Mouse (Mus musculus) small intestine, adult 2 months (tissue): ENCODE measurements around the gene Rgcc. TPM values are rescaled to one million over a fixed set of nuclear protein-coding genes. Genes with fewer than 3 reads are reported as not detected.

Experiments
- H3K27ac ChIP-seq: fragments of 200-500 bp; 2 replicates; pipeline ENCODE4 v1.5.1; 2012; ENCODE audit warnings: low read depth, low read length, control low read depth, inconsistent platforms; ENCODE audit not compliant: insufficient read depth
- H3K27me3 ChIP-seq: fragments of 200-500 bp; 2 replicates; pipeline ENCODE4 v1.6.1; 2012; ENCODE audit warnings: mild to moderate bottlenecking, moderate library complexity, low read length, inconsistent platforms; ENCODE audit not compliant: control insufficient read depth, insufficient read depth
- H3K36me3 ChIP-seq: fragments of 200-500 bp; 2 replicates; pipeline ENCODE4 v1.6.1; 2012; ENCODE audit warnings: mild to moderate bottlenecking, low read length, control low read depth, inconsistent platforms; ENCODE audit not compliant: control insufficient read depth, insufficient read depth
- H3K4me1 ChIP-seq: fragments of 200-500 bp; 2 replicates; pipeline ENCODE4 v1.6.1; 2012; ENCODE audit warnings: low read length, inconsistent platforms, mixed read lengths; ENCODE audit not compliant: control insufficient read depth, insufficient read depth, insufficient read length
- H3K4me3 ChIP-seq: fragments of 200-500 bp; 2 replicates; pipeline ENCODE4 v1.5.1; 2012; ENCODE audit warnings: low read depth, mild to moderate bottlenecking, control low read depth, inconsistent platforms, low read length, moderate library complexity
- CTCF ChIP-seq: fragments of 200-500 bp; IDR thresholded peaks from 2 replicates; pipeline ENCODE4 v1.5.1; 2012; ENCODE audit warnings: low read depth, mild to moderate bottlenecking, control low read depth, inconsistent platforms, low read length, moderate library complexity, mixed read lengths; ENCODE audit not compliant: insufficient replicate concordance, insufficient read length; ENCODE audit errors: extremely low read depth
- POLR2A ChIP-seq: fragments of 200-500 bp; IDR thresholded peaks from 2 replicates; pipeline ENCODE4 v1.6.1; 2012; ENCODE audit warnings: low read depth, mild to moderate bottlenecking, control low read depth, inconsistent platforms, low read length, moderate library complexity
- WGBS: fragments of 180-500 bp; shearing (Covaris S2); methylation state at CpG from one replicate; pipeline ENCODE4 v1.1.7; 2018; 5-methylcytosine and 5-hydroxymethylcytosine counted together
- polyA plus RNA-seq: library from polyadenylated mRNA; depleted of rRNA; stranded (reverse); fragments of >200 nt; gene quantifications from 2 replicates; pipeline ENCODE4 v1.2.3, GENCODE M21; 2012

Gene Rgcc
- polyA plus RNA-seq, 1 experiment = 42.1 TPM

DNA sequence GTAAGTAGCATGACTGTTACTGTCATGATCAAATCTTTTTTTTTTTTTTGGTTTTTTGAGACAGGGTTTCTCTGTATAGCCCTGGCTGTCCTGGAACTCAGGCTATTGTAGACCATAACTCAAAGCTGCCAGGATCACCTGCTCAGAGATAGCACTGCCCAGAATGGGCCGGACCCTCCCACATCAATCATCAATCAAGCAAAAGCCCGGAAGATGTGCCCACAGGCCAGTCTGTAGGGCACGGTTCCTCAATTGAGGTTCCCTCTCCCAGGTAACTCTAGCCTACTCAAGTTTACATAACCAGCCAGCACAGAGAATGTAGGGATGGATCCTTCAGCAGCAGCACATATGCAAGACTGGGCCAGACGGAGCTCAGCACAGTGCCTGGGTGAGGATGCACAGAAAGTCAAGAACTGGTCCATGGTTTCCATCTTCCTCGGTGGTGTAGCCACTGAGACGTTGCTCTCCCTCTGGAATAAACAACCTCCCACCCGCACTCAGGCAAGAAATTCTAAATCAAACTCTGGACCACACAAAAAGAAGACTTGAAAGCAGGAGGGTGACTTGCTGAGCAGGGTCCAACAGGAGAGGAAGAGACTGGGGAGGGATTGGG, 14.1 kb downstream of the Rgcc start:
- no peak overlapping the region for H3K4me3 ChIP-seq
- no peaks in the 10 kb centered on the region for H3K27me3 ChIP-seq
- H3K4me1 ChIP-seq = no peaks in the 10 kb centered on the region
- H3K27ac ChIP-seq = no peak overlapping the region
- WGBS = 83% methylated on average over 7 of the region's 7 CpGs
- H3K36me3 ChIP-seq = no peaks in the 10 kb centered on the region; the same call in 1 of the 2 replicates
- TF ChIP-seq CTCF = no peak
- TF ChIP-seq POLR2A = no peak

DNA sequence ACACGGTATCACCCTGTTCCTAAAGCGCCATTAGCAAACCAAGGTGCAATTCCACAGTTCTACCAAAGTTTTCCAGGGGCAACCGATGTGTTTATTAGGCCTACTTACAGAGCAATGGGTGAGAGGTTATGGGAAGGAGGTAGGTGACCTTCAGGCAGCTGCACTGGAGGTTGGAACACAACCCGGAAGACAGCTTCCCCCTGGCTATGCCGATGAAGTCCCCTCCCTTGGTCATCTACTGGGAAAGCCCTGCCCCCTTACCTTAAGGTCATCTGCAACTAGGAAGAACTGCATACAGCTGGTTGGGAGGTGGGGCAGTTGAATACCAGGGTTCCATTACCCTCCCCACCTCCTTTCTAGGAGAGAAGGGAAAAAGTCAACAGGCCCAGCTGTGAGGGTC, 15.9 kb downstream of the Rgcc start:
- 90% methylated on average over 5 of the region's 5 CpGs for WGBS
- H3K36me3 ChIP-seq = no peaks in the 10 kb centered on the region
- no peaks in the 10 kb centered on the region for H3K27me3 ChIP-seq
- H3K4me1 ChIP-seq = no peaks in the 10 kb centered on the region
- TF ChIP-seq CTCF (no peak), POLR2A (no peak)
- H3K27ac ChIP-seq = no peak overlapping the region
- no peak overlapping the region for H3K4me3 ChIP-seq

DNA sequence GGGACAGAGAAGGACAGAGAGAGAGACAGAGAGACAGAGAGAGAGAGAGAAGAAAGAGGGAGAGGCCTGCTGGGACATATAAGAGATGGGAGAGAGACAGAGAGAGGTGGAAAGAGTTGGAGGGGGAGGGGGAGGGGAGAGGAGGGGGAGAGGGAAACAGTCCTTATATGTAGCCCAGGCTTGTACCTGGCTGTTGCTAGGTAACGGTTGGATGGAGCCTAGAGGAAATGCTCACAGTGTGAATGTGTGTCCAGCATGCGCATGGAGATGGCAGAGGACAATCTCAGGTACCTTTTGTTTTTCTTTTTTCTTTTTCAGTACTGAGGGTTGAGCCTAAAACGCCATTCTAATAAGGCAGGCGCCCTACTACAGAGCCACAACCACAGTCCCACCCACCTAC, 16.8 kb downstream of the Rgcc start:
- no peaks in the 10 kb centered on the region for H3K27me3 ChIP-seq
- no peaks in the 10 kb centered on the region for H3K36me3 ChIP-seq
- no peak for TF ChIP-seq POLR2A
- TF ChIP-seq CTCF = no peak
- H3K4me1 ChIP-seq = no peaks in the 10 kb centered on the region
- no peak overlapping the region for H3K4me3 ChIP-seq
- H3K27ac ChIP-seq = no peak overlapping the region
- WGBS = 85% methylated on average over 4 of the region's 4 CpGs

- H3K4me1 ChIP-seq = no peaks in the 10 kb centered on the region
- H3K27me3 ChIP-seq = no peaks in the 10 kb centered on the region
- no peak overlapping the region for H3K27ac ChIP-seq
These were observed 17.5 kb downstream of the Rgcc start for GRCm38 (mm10) chr14:79283952-79284351.

GRCm38 (mm10) chr14:79281894-79282553, 19.4 kb downstream of the Rgcc start:
- Histone ChIP-seq H3K27me3 (no peaks in the 10 kb centered on the region), H3K4me1 (no peaks in the 10 kb centered on the region), H3K27ac (no peak overlapping the region), H3K36me3 (no peaks in the 10 kb centered on the region), H3K4me3 (no peak overlapping the region)
- TF ChIP-seq POLR2A (no peak), CTCF (no peak)
- WGBS = 91% methylated on average over 9 of the region's 9 CpGs

More at GRCm38 (mm10) chr14:79283952-79284351, 17.5 kb downstream of the Rgcc start:
- TF ChIP-seq CTCF = no peak
- no peak for TF ChIP-seq POLR2A
- no peak overlapping the region for H3K4me3 ChIP-seq
- H3K36me3 ChIP-seq = no peaks in the 10 kb centered on the region
- 93% methylated on average over 7 of the region's 7 CpGs for WGBS

DNA sequence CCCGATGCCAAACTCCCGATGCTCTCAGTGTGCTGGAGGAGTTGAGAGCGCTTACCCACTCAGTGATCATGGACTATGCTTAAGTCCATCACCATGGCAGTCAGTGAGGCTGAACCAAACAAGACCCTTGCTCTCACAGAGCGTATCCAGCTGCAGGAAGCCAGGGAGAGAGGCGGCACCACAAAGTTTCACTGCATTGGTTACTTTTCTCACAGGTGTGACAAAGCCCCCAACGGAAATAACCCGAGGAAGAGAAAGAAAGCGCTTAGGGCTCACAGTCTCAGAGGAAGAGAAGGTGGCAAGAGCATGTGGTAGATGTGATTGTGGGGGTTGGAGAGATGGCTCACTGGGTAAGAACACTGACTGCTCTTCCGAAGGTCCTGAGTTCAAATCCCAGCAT, 21.0 kb downstream of the Rgcc start:
- Histone ChIP-seq H3K27me3 (no peaks in the 10 kb centered on the region), H3K4me3 (no peak overlapping the region), H3K4me1 (no peaks in the 10 kb centered on the region), H3K27ac (no peak overlapping the region), H3K36me3 (no peaks in the 10 kb centered on the region)
- TF ChIP-seq CTCF (no peak), POLR2A (no peak)
- WGBS = 89% methylated on average over 9 of the region's 9 CpGs

- WGBS = 88% methylated on average over 1 of the region's 1 CpGs
These were observed 22.0 kb downstream of the Rgcc start for GRCm38 (mm10) chr14:79279494-79279893.

GRCm38 (mm10) chr14:79278927-79279326, 22.5 kb downstream of the Rgcc start:
- TF ChIP-seq POLR2A (no peak), CTCF (no peak)
- no peaks in the 10 kb centered on the region for H3K36me3 ChIP-seq
- no peak overlapping the region for H3K4me3 ChIP-seq
- no peaks in the 10 kb centered on the region for H3K27me3 ChIP-seq
- no peak overlapping the region for H3K27ac ChIP-seq
- 91% methylated on average over 4 of the region's 4 CpGs for WGBS
- no peaks in the 10 kb centered on the region for H3K4me1 ChIP-seq

More at GRCm38 (mm10) chr14:79279494-79279893, 22.0 kb downstream of the Rgcc start:
- no peak for TF ChIP-seq POLR2A
- no peak for TF ChIP-seq CTCF
- no peaks in the 10 kb centered on the region for H3K36me3 ChIP-seq
- H3K4me1 ChIP-seq = no peaks in the 10 kb centered on the region
- no peak overlapping the region for H3K4me3 ChIP-seq
- H3K27ac ChIP-seq = no peak overlapping the region
- no peaks in the 10 kb centered on the region for H3K27me3 ChIP-seq
